Mouse (Mus musculus): ENCODE measurements around the gene Ceacam5.

Gene Ceacam5

GRCm38 (mm10) chr7:17712938-17713337 lies at the start of gene Ceacam5:
Gene Ceacam5, plus strand, starts transcription at chr7:17713238.
- no peak for DNase-seq

Measured in cerebellum, adult 11 months (tissue).